Mouse (Mus musculus) lung, postnatal 25 days (tissue): Measurements from ENCODE around the gene Gm21981.

Experiments
- DNase-seq: peaks from one replicate; pipeline ENCODE4 v3.0.0; 2022; ENCODE audit warnings: low spot score

Gene Gm21981

GRCm38 (mm10) chr17:47702548-47703345, 8.5 kb upstream of the Gm21981 start:
- DNase-seq: no peak

GRCm38 (mm10) chr17:47701793-47702192, 7.5 kb upstream of the Gm21981 start:
- DNase-seq: no peak

- no peak for DNase-seq
These were observed 4.8 kb upstream of the Gm21981 start for GRCm38 (mm10) chr17:47699055-47699454.

GRCm38 (mm10) chr17:47698156-47698555, 3.9 kb upstream of the Gm21981 start:
- no peak for DNase-seq

- DNase-seq: no peak
These were observed 1.1 kb upstream of the Gm21981 start for GRCm38 (mm10) chr17:47695337-47695710.

GRCm38 (mm10) chr17:47694503-47695336, 465 bp upstream of the Gm21981 start, which contains the start of gene Prickle4:
Prickle4 (minus strand) TSS chr17:47694736.
- peak; percentile 95 for DNase-seq

GRCm38 (mm10) chr17:47693671-47694441, 399 bp downstream of the Gm21981 start:
- DNase-seq: no peak

- DNase-seq: no peak
These were observed 2.6 kb downstream of the Gm21981 start for GRCm38 (mm10) chr17:47691650-47692049.

- no peak for DNase-seq
These were observed 4.4 kb downstream of the Gm21981 start for GRCm38 (mm10) chr17:47689894-47690293.

- DNase-seq: peak; percentile 50
These were observed 5.4 kb downstream of the Gm21981 start, which contains the start of gene Frs3 for GRCm38 (mm10) chr17:47688608-47689575. Frs3 (plus strand) TSS chr17:47689030.

- DNase-seq: no peak
These were observed 6.0 kb downstream of the Gm21981 start, which contains the start of gene Tomm6 for GRCm38 (mm10) chr17:47688344-47688607. Tomm6 (minus strand) TSS chr17:47688386.

- peak; percentile 97 for DNase-seq
These were observed 6.6 kb downstream of the Gm21981 start for GRCm38 (mm10) chr17:47687409-47688343.

- no peak for DNase-seq
These were observed 11.4 kb downstream of the Gm21981 start for GRCm38 (mm10) chr17:47682836-47683235.

GRCm38 (mm10) chr17:47678702-47679101, 15.6 kb downstream of the Gm21981 start:
- DNase-seq: no peak

GRCm38 (mm10) chr17:47678238-47678637, 16.0 kb downstream of the Gm21981 start:
- no peak for DNase-seq

GRCm38 (mm10) chr17:47676581-47676980, 17.7 kb downstream of the Gm21981 start:
- peak; percentile 71 for DNase-seq

- peak; percentile 50 for DNase-seq
These were observed 21.7 kb downstream of the Gm21981 start for GRCm38 (mm10) chr17:47672311-47673111.

GRCm38 (mm10) chr17:47671988-47672310, 22.3 kb downstream of the Gm21981 start:
- DNase-seq: no peak

GRCm38 (mm10) chr17:47669166-47669565, 25.1 kb downstream of the Gm21981 start:
- DNase-seq: no peak
